Mouse (Mus musculus): ENCODE results near the gene Gas7.

Gas7 gene

DNA sequence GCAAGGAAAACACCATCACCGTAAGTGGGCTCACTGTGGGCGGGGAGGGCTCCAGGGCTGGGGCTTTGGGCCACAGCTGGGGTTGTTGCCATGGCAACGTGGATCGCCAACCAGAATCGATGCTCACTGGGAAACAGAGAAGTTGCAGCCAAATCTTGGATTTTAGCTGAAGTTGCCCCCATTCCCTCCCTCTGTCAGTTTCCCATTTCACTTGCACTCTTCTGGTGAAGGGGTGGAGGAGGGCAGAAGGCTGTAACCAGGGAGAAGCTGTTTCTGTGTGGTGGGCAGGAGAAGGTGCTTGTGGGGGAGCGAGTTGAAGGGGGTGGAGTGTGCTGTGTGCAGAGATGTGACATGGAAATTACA is 197.6 kb downstream of the Gas7 start:
- peak; percentile 17 for DNase-seq (ENCODE audit: extremely low spot score, low spot score)

DNA sequence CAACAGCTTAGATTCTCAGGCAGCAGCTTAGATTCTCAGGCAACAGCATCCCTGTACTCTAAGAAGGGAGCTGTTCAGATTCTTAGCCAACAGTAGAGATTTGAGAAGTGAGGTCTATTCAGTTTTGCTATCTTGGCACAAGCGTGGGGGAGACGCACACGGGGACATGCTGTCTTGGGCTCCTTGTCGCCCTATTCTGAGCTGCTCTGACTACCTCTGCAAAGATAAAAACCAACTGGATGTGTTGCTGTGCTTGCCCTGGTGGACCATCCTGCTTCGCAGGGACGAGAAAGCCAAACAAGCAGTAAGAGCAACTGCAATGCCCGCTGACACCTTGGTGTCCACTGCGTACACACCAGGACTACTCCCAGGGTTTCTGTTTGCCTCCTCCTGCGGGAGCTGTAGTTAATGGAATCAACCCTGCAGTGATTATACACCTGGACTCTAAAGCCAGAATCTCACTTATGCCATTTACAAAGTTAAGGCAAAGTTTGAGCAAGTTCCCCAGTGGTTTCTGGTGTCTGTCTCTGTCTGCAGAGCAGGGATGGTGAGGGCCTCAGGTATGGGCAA is 198.4 kb downstream of the Gas7 start:
- no peak for DNase-seq (ENCODE audit: extremely low spot score, low spot score)

- no peak for DNase-seq (ENCODE audit: extremely low spot score, low spot score)
Observed at GRCm38 (mm10) chr11:67654514-67654913, 199.3 kb downstream of the Gas7 start.

GRCm38 (mm10) chr11:67655236-67655959 is 200.2 kb downstream of the Gas7 start:
- DNase-seq (ENCODE audit: extremely low spot score, low spot score): no peak

GRCm38 (mm10) chr11:67656366-67656765 is 201.1 kb downstream of the Gas7 start:
- DNase-seq (ENCODE audit: extremely low spot score, low spot score): no peak

DNA sequence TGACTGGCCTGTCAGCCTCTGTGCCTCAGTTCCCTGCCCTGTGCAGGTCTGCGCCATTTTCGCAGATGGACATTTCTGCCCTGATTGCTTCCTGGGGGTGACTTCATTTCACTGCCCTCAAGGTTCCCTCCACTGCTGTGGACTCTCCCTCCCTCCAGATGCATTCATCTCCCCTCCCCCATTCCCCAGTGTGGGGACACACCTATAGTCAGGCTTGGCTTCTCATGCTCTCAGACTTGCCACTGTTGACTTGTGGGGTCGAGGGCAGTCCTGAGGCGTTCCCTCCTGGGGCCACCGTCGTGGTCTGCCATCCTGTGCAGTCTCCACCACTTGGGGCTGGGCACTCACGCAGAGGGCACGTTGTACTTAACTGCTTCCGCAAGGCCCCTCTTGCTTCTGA is 201.6 kb downstream of the Gas7 start:
- DNase-seq (ENCODE audit: extremely low spot score, low spot score): no peak

- DNase-seq (ENCODE audit: extremely low spot score, low spot score): peak; percentile 59
Observed at GRCm38 (mm10) chr11:67657685-67658382, 202.6 kb downstream of the Gas7 start.

DNA sequence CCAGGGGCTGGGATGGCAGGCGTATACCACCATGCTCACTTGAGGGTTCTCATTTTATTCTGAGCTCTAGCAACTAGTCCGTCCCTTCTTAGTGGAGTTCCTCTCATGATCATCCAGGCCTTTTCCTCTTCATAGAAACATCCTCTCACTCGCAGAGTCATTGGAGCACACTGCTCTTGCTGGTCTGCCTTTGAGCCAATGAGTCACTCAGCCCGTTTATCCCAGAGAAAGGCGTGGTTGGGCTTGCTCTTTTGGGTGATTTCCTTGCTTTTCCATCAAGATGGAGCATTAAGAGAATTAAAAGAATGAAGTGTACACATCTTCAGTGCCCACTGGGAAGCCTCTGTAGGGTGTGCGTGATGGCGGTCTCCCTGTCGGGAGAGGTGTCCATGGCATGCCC is 206.2 kb downstream of the Gas7 start:
- no peak for DNase-seq (ENCODE audit: extremely low spot score, low spot score)

DNA sequence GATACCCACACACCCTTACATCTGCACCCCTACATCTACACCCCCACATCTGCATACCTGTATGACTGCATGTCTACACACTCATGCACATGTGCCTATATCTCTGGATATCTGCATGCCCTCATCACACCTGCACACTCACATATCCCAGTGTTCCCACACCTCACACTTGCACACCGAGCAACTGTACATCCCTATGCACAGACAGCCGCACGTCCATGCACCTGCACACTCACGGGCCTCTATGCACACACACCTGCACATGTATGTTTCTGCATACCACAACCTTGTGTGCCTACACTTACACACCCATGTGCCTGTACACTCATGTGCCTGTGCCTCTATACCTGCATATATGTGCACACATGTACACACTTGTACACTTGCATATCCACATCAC is 208.2 kb downstream of the Gas7 start:
- no peak for DNase-seq (ENCODE audit: extremely low spot score, low spot score)

DNA sequence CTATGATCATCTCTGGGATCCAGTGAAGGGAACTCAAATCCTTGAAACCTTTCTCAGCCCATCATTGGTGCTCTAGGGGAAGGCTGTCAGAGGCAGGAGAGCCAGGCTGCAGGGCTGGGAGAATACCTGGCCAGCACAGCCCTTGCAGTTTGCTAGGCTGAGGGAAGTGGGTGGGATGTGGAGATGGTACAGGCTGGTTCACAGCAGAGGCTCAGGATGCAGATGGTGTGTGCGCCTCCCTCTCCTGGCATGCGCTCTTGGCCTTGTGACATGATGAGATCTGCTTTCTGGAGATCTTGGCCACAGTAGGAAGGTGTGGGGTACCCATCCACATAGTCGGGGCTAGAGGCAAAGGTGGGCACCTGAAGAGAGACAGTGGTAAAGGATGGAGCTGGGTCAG is 209.0 kb downstream of the Gas7 start:
- no peak for DNase-seq (ENCODE audit: extremely low spot score, low spot score)

- DNase-seq (ENCODE audit: extremely low spot score, low spot score): no peak
Observed at GRCm38 (mm10) chr11:67664918-67665317, 209.7 kb downstream of the Gas7 start.

DNA sequence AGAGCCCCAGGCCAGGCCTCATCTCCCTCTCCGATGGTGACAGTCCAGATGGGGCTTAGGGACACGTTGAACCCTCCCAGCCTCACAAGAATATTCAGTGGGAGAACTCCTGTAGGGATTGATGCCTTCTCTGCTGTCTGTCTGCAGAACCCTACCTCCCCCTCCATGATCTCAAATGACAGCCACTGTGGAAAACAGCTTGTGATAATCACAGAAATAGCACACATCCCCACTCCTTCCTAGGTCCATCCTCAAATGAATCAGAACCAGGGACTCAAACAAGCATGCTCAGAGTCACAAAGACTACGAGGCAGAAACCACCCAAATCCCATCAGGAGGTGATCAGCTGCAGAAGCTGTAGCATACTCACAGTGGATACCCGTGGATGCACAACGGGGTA is 210.9 kb downstream of the Gas7 start:
- no peak for DNase-seq (ENCODE audit: extremely low spot score, low spot score)

DNA sequence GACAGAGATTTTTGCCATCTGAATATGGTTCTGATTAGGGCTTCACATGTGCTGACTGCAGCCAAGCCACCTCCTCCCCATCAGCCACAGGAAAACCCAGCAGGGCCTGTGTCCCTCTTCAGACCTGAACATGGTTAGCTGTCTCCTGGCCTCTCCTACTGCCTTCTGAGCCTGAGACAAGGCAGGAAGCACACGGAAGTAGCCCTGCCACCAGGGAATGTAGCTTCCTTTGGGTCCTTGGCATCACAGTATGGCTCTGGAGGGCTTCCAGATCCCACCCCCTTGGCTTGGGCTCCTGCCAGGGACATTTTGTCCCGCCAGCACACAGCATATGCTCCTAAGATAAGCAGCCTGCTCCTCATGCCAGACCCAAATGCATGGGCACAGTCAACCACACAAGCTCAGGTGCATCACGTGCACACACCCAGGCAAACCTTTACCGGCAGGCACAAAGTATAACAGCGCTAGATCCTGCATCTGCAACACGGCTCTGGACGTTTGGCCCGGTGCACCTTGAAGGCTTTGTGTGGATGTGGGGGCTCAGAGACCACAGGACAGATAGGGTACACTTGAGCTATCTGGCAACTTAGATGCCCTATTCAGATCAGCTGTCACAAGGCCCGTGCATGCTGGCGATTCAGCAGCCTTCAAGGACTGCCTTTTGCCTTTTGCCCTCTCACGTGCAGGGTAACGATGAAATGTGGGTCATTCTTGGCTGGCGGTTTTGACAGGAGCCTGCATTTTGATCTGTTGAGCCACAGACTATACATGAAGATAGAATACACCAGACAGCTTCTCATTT is 212.5 kb downstream of the Gas7 start:
- no peak for DNase-seq (ENCODE audit: extremely low spot score, low spot score)

DNA sequence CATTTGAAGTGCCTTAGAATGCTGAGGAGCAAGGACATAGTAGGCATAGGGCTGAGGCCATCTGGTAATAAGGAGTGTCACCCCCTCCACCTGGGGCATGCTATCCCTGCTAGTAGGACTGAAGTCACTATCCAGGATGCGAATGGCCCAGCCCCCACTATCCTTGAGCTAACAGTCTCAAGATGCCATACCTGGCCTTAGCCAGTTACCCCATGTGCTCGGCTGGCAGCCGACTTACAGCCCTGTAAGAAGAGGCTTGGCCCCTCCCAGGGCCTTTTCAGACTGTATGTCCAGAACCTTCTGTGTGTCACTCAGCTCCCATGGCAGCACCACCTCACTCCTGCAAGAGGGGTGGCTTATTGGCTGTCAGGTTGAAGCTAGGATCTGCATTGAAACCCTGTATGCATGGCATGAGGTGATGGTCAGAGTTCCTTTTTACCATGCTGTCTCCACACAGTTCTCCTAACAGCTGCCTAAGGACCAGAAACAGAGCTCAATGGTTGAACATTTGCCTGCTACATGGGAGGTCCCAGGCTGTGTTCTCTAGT is 213.3 kb downstream of the Gas7 start:
- no peak for DNase-seq (ENCODE audit: extremely low spot score, low spot score)

DNA sequence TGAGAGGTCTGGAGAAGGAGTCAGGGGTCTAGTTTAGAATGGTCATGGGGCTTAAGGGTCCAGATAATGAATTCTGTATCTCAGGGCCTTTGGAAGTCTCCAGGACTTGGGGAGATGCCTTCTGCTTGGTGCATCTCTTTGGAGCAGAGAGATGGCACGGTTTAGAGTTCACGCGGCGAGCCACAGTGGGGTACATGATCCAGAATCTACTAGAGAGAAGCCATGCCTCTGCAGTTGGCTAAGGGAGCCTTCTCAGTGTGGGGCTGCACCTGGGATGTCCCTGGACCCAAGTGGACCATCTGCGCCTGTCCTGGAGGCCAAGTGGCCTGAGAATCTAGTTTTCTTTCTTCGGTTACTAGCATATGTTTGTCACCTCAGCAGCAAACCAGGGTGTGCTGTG is 214.8 kb downstream of the Gas7 start:
- DNase-seq (ENCODE audit: extremely low spot score, low spot score): no peak

- no peak for DNase-seq (ENCODE audit: extremely low spot score, low spot score)
Observed at GRCm38 (mm10) chr11:67672140-67672539, 216.9 kb downstream of the Gas7 start.

DNA sequence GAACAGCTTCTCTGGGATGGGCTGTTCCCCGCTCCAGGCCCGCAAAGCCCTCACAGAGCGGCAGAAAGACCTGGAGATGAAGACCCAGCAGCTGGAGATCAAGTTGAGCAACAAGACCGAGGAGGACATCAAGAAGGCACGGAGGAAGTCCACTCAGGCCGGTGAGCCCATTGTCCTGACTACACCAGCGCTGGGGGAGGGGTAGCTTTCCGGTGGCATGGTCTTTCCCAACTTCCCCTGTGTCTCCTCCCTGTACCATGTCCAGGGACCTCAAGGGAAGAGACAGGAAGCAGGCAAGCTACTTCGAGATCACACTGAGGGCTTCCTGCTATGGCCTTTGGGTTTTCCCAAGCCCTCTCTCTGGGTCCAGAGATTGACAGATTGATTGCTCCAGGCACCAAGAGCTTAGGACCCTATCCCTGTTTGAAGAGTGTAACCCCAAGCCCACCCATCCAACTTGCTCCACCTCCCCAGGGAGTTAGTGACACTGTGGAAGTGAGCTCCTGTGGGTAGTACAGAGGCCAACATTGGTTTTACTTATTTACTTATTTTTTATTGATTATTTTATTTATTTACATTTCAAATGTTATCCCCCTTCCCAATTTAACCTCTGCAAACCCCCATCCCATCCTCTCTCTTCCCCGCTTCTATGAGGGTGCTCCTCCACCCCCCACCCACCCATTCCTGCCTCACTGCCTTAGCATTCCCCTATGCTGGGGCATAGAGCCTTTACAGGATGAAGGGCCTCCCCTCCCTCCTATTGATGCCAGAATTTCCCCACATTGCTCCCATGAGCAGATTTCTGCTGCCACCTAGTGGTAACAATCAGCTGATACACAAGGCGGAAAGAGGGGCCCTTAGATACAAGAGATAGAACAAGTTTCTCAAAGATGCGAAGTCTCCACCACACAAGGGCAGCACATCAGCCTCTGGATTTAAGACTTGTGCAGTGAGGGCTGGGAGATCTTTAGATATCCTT is 220.6 kb downstream of the Gas7 start:
- DNase-seq (ENCODE audit: extremely low spot score, low spot score): peak; percentile 58

DNA sequence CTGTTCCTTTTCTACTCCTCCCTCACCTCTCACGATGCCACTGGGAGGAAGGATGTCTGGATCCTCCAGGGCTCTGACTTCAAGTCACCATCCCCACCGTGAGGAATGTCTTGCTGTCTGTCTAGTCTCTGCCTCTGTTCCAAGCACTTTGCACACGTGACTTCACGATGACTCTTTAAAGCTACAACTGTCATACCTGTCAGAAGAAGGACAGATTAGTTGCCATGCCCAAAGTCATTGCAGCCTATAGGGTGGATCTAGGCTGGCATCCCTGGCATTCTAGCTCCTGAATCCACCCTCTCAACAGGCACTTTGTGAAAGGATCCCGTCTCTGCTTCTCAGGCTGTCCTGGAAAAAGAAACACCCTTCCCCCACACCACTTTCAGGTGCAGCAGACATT is 224.1 kb downstream of the Gas7 start:
- DNase-seq (ENCODE audit: extremely low spot score, low spot score): no peak

- no peak for DNase-seq (ENCODE audit: extremely low spot score, low spot score)
Observed at GRCm38 (mm10) chr11:67679930-67680329, 224.7 kb downstream of the Gas7 start.

GRCm38 (mm10) chr11:67681871-67682270 is 226.6 kb downstream of the Gas7 start:
- DNase-seq (ENCODE audit: extremely low spot score, low spot score): no peak

DNA sequence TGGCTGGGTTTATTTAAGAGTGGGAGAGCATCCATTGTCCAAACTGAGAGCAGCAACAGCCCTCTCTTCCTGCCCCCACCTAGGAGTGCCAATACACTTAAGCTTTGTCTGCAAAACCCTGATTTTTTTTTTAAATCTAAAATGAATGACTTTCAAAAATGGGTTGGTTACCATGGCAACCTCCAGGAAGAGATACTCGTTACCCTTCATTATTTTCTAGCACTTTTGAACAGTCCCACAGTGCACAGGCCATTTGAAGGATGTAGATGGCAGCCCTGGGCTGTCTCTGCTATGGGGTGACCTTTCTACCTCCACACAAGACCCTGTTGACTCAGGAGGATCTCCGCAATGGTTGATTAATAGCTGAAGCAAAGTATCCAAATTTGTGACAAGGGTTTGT is 230.9 kb downstream of the Gas7 start:
- DNase-seq (ENCODE audit: extremely low spot score, low spot score): no peak
